Comparison of ENCODE assay signal across 9 mouse cellular contexts in the genomic region with DNA sequence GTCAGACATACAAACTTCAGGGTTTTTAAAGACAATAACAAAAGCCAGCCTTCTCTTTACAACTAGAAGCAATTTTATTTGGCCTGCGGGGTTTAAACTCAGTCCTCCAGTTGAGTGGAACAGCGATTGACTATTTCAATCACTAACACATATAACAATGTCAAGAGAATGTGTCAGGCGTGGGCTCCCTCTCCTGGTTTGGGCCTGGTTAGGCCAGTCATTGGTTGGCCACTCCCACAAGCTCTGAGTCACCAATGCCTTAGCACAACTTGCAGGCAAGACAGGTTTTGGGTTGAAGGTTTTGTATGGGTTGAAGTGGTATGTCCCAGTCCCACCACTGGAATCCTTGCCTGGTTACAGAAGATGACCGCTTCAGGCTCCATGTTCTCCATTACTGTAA. TPM values are rescaled to one million over a fixed set of nuclear protein-coding genes. Genes with fewer than 3 reads are reported as not detected.
A peak's percentile ranks its signal among the peaks of the same experiment; 100 is the strongest.
DNase-seq lines count a peak whose midpoint lies in the region; ATAC-seq lines count a peak whose summit lies in the region.
"Had no signal": no experiment of that assay in that cellular context is flagged by ENCODE, and none has a peak within 500 bp of the region (broad histone marks: within the 10 kb centered on the region; RNA-seq: fewer than 3 reads in every experiment).

No protein-coding gene starts in this region.

- no peaks in the 10 kb centered on the region for H3K36me3 ChIP-seq in neural tube, embryonic 11.5 days (ENCODE audit: control insufficient read depth, insufficient read depth, low read length)
- no peaks in the 10 kb centered on the region for H3K36me3 ChIP-seq in neural tube, embryonic 15.5 days
- no peaks in the 10 kb centered on the region for H3K36me3 ChIP-seq in liver, embryonic 13.5 days
- H3K36me3 ChIP-seq: heart, embryonic 13.5 days had no signal

- H3K4me2 ChIP-seq in neural tube, embryonic 11.5 days (ENCODE audit: low read depth) = no peak overlapping the region
- no peak overlapping the region for H3K4me2 ChIP-seq in neural tube, embryonic 15.5 days
- no peak overlapping the region for H3K4me2 ChIP-seq in liver, embryonic 13.5 days
- H3K4me2 ChIP-seq: heart, embryonic 13.5 days had no signal

- 79% methylated on average over 4 of the region's 4 CpGs for WGBS in neural tube, embryonic 11.5 days
- WGBS in neural tube, embryonic 15.5 days = 67% methylated on average over 4 of the region's 4 CpGs
- 51% methylated on average over 4 of the region's 4 CpGs for WGBS in liver, embryonic 13.5 days (ENCODE audit: insufficient replicate concordance)

- H3K27me3 ChIP-seq in neural tube, embryonic 11.5 days (ENCODE audit: control insufficient read depth, insufficient read depth, low read length) = no peaks in the 10 kb centered on the region
- H3K27me3 ChIP-seq in neural tube, embryonic 15.5 days (replicated peaks) = no peaks in the 10 kb centered on the region
- H3K27me3 ChIP-seq in liver, embryonic 13.5 days = no peaks in the 10 kb centered on the region
- H3K27me3 ChIP-seq: heart, embryonic 13.5 days had no signal

- DNase-seq in neural tube, embryonic 11.5 days (ENCODE audit: low spot score) = peak; percentile 34
- peak; percentile 56 for DNase-seq in adrenal gland, adult 8-10 months
- DNase-seq in embryo, embryonic 11 days = peak; percentile 42
- peak; percentile 20 for DNase-seq in liver, embryonic 13.5 days
- DNase-seq in frontal cortex, postnatal 25 days (ENCODE audit: low spot score in 2 of 2) = no peak
- DNase-seq in c-Kit-positive CD71-positive TER-119-positive erythroid progenitor cells, embryonic 14.5 days (ENCODE audit: low spot score) = no peak

- no peak overlapping the region for H3K4me3 ChIP-seq in neural tube, embryonic 11.5 days (ENCODE audit: low read depth, low read length)
- no peak overlapping the region for H3K4me3 ChIP-seq in neural tube, embryonic 15.5 days (replicated peaks)
- H3K4me3 ChIP-seq in liver, embryonic 13.5 days (replicated peaks) = no peak overlapping the region
- H3K4me3 ChIP-seq: heart, embryonic 13.5 days had no signal

- H3K4me1 ChIP-seq in neural tube, embryonic 11.5 days (ENCODE audit: control insufficient read depth, insufficient read depth, low read length) = no peaks in the 10 kb centered on the region
- H3K4me1 ChIP-seq in neural tube, embryonic 15.5 days = no peaks in the 10 kb centered on the region
- H3K4me1 ChIP-seq in liver, embryonic 13.5 days (replicated peaks) = peaks cover 13% of the 10 kb centered on the region

- H3K9me3 ChIP-seq in neural tube, embryonic 11.5 days (ENCODE audit: control insufficient read depth, low read length) = no peaks in the 10 kb centered on the region
- H3K9me3 ChIP-seq in neural tube, embryonic 15.5 days (replicated peaks) = no peaks in the 10 kb centered on the region
- no peaks in the 10 kb centered on the region for H3K9me3 ChIP-seq in liver, embryonic 13.5 days (replicated peaks)
- H3K9me3 ChIP-seq: heart, embryonic 13.5 days had no signal

- ATAC-seq in neural tube, embryonic 11.5 days (ENCODE audit: insufficient read depth, low FRiP score, low TSS enrichment) = no peak
- no peak for ATAC-seq in neural tube, embryonic 15.5 days (ENCODE audit: low FRiP score)
- ATAC-seq in liver, embryonic 13.5 days (ENCODE audit: low read depth) = peak; percentile 70

- H3K27ac ChIP-seq in neural tube, embryonic 11.5 days (ENCODE audit: low read depth, low read length) = no peak overlapping the region
- no peak overlapping the region for H3K27ac ChIP-seq in neural tube, embryonic 15.5 days (replicated peaks)
- no peak overlapping the region for H3K27ac ChIP-seq in liver, embryonic 13.5 days
- H3K27ac ChIP-seq: heart, embryonic 13.5 days had no signal

- no peak overlapping the region for H3K9ac ChIP-seq in neural tube, embryonic 11.5 days (ENCODE audit: low read length)
- no peak overlapping the region for H3K9ac ChIP-seq in neural tube, embryonic 15.5 days (replicated peaks)
- H3K9ac ChIP-seq in liver, embryonic 13.5 days = no peak overlapping the region
- H3K9ac ChIP-seq: heart, embryonic 13.5 days had no signal

RNA-seq across cellular contexts. Expression of gene Ramac, which starts 18.6 kb away (rescaled TPM):
- polyA plus RNA-seq in neural tube, embryonic 11.5 days (2014; fragmentation: Nextera tagmentation; extraction: Ambion mirVana) = 107 and 109 TPM in 2 replicates
- 132 and 137 TPM in 2 replicates for polyA plus RNA-seq in neural tube, embryonic 15.5 days (2015; fragmentation: Nextera tagmentation; extraction: Ambion mirVana)
- 10 to 100 TPM; 46.9 to 62.3 (median 54.4) TPM for total RNA-seq in adrenal gland, adult 8-10 months (2022)
- polyA plus RNA-seq in liver, embryonic 13.5 days (2015; fragmentation: Nextera tagmentation; extraction: Ambion mirVana) = 68.9 and 84.2 TPM in 2 replicates

RNA-seq across cellular contexts. Expression of gene Homer2, which starts 36.8 kb away (rescaled TPM):
- 18.1 and 18.4 TPM in 2 replicates for polyA plus RNA-seq in neural tube, embryonic 11.5 days (2014; fragmentation: Nextera tagmentation; extraction: Ambion mirVana)
- polyA plus RNA-seq in neural tube, embryonic 15.5 days (2015; fragmentation: Nextera tagmentation; extraction: Ambion mirVana) = 29.3 and 30.1 TPM in 2 replicates
- 10 to 100 TPM in 2 of 4 experiments, 1 to 10 TPM in 2; 2.0 to 15.1 (median 7.6) TPM for total RNA-seq in adrenal gland, adult 8-10 months (2022)
- 5.7 and 6.3 TPM in 2 replicates for polyA plus RNA-seq in liver, embryonic 13.5 days (2015; fragmentation: Nextera tagmentation; extraction: Ambion mirVana)
- total RNA-seq: neutrophil, adult 5-6 weeks had no signal

RNA-seq across cellular contexts. Expression of gene 3110040N11Rik, which starts 45.1 kb away (rescaled TPM):
- polyA plus RNA-seq in neural tube, embryonic 11.5 days (2014; fragmentation: Nextera tagmentation; extraction: Ambion mirVana) = 46.4 and 46.7 TPM in 2 replicates
- polyA plus RNA-seq in neural tube, embryonic 15.5 days (2015; fragmentation: Nextera tagmentation; extraction: Ambion mirVana) = 49.9 and 52.9 TPM in 2 replicates
- 10 to 100 TPM; 42.5 to 46.9 (median 45.0) TPM for total RNA-seq in adrenal gland, adult 8-10 months (2022)
- polyA plus RNA-seq in liver, embryonic 13.5 days (2015; fragmentation: Nextera tagmentation; extraction: Ambion mirVana) = 30.0 and 30.2 TPM in 2 replicates

Comparison
In these comparisons a context has a peak if more than half of its experiments do, and no peak if none do; other contexts are left out.
1. DNase-seq: peak in neural tube, embryonic 11.5 days (single experiment), adrenal gland, adult 8-10 months (single experiment), embryo, embryonic 11 days (single experiment) and liver, embryonic 13.5 days (single experiment); none in frontal cortex, postnatal 25 days (0 of 2) and c-Kit-positive CD71-positive TER-119-positive erythroid progenitor cells, embryonic 14.5 days (single experiment).